Mouse (Mus musculus) forebrain, postnatal 0 days (tissue): ENCODE data around the gene Lrp2. TPM values are rescaled to one million over a fixed set of nuclear protein-coding genes. Genes with fewer than 3 reads are reported as not detected.

ENCODE experiments used
- ATAC-seq: fragments of 200-750 bp; cut with Nextera tagmentation; 2 replicates; pipeline ENCODE4 v1.8.0; 2017; ENCODE audit warnings: mild to moderate bottlenecking, moderate library complexity
- DNase-seq: peaks from one replicate; pipeline ENCODE4 v3.0.0-alpha.2; 2015
- H3K27ac ChIP-seq: fragments of 300-500 bp; sonication (generic); 2 replicates; pipeline ENCODE4 v1.5.1; 2014; ENCODE audit warnings: low read depth, mild to moderate bottlenecking, antibody characterized with exemption, low read length, moderate library complexity, mixed read lengths
- H3K27me3 ChIP-seq: fragments of 300-500 bp; sonication (generic); 2 replicates; pipeline ENCODE4 v1.6.1; 2014; ENCODE audit warnings: mild to moderate bottlenecking, low read length, mixed read lengths; ENCODE audit not compliant: insufficient read depth
- H3K36me3 ChIP-seq: fragments of 300-500 bp; sonication (generic); 2 replicates; pipeline ENCODE4 v1.6.1; 2014; ENCODE audit warnings: mild to moderate bottlenecking, moderate library complexity; ENCODE audit not compliant: insufficient read depth
- H3K4me1 ChIP-seq: fragments of 300-500 bp; sonication (generic); 2 replicates; pipeline ENCODE4 v1.6.1; 2014; ENCODE audit warnings: antibody characterized with exemption; ENCODE audit not compliant: insufficient read depth
- H3K4me2 ChIP-seq: fragments of 300-500 bp; sonication (generic); 2 replicates; pipeline ENCODE4 v1.6.1; 2014; ENCODE audit warnings: low read depth, mild to moderate bottlenecking, moderate library complexity
- H3K4me3 ChIP-seq: fragments of 300-500 bp; sonication (generic); 2 replicates; pipeline ENCODE4 v1.5.1; 2014; ENCODE audit warnings: low read depth, low read length, mixed read lengths
- H3K9ac ChIP-seq: fragments of 300-500 bp; sonication (generic); 2 replicates; pipeline ENCODE4 v1.6.1; 2014; ENCODE audit warnings: mild to moderate bottlenecking
- H3K9me3 ChIP-seq: fragments of 300-500 bp; sonication (generic); 2 replicates; pipeline ENCODE4 v1.6.1; 2016; ENCODE audit warnings: low read length
- CTCF ChIP-seq: sonication (generic); IDR thresholded peaks from 2 replicates; pipeline ENCODE4 v1.5.1; 2016; ENCODE audit warnings: antibody characterized with exemption, control low read depth, low read depth
- WGBS: fragments of 180-500 bp; shearing (Covaris S2); extraction: QIAGEN DNeasy Blood & Tissue Kit; methylation state at CpG from one replicate; pipeline ENCODE4 v1.1.7; 2014; 5-methylcytosine and 5-hydroxymethylcytosine counted together
- polyA plus RNA-seq: library from polyadenylated mRNA; unstranded; fragments of >200 nt; fragmentation: Nextera tagmentation; extraction: Ambion mirVana; gene quantifications from 2 replicates; pipeline ENCODE4 v1.2.1, GENCODE M21; 2015
- total RNA-seq: library from RNA; depleted of rRNA; stranded (reverse); fragments of >200 nt; gene quantifications from 2 replicates; pipeline ENCODE4 v1.2.3, GENCODE M21; 2014; rRNA removed

The Lrp2 gene
- total RNA-seq (0.62 and 1.3 TPM in 2 replicates), polyA plus RNA-seq (0.04 and 0.15 TPM in 2 replicates)

DNA sequence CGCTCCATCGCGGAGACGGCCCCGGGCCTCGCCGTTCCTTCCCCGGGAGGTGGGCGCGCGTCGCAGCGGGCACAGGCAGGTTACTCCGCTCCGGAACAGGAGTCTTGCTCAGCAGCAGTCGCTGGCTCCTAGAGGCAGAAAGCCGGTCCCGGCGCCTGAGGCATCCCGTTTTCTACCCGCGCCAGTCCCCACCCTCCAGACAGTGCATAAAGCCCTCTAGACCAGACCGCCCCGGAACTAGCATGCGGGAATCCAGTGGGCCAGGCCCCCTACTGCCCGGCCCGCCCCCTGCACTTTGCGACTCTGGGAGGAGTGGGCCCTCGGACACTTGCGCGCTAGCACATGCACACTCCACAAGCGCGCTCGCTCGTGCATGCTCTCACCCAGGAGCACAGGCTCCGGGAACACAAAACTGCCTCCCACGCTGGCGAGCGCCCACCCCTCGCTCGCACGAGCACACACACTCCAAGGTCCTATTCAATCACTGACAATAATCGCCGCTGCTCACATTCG, at the start of gene Lrp2:
TSS of gene Lrp2 (minus strand) at position 180 of the 513 bp plus-strand sequence.
- TF ChIP-seq CTCF, result peak; percentile 1; the same call in 1 of the 2 replicates
- Histone ChIP-seq H3K36me3 (no peaks in the 10 kb centered on the region), H3K4me3 (peak within 1 kb of the TSS; percentile 59), H3K9me3 (no peaks in the 10 kb centered on the region), H3K27me3 (peaks cover 11% of the 10 kb centered on the region; the same call in 1 of the 2 replicates), H3K4me1 (peaks cover 13% of the 10 kb centered on the region; the same call in 1 of the 2 replicates), H3K4me2 (peak within 1 kb of the TSS; percentile 99), H3K9ac (peak within 1 kb of the TSS; percentile 51), H3K27ac (no peak within 1 kb of the TSS)
- ATAC-seq, result peak; percentile 84
- DNase-seq, result peak; percentile 53
- WGBS, result 3% methylated on average over 45 of the region's 45 CpGs

DNA sequence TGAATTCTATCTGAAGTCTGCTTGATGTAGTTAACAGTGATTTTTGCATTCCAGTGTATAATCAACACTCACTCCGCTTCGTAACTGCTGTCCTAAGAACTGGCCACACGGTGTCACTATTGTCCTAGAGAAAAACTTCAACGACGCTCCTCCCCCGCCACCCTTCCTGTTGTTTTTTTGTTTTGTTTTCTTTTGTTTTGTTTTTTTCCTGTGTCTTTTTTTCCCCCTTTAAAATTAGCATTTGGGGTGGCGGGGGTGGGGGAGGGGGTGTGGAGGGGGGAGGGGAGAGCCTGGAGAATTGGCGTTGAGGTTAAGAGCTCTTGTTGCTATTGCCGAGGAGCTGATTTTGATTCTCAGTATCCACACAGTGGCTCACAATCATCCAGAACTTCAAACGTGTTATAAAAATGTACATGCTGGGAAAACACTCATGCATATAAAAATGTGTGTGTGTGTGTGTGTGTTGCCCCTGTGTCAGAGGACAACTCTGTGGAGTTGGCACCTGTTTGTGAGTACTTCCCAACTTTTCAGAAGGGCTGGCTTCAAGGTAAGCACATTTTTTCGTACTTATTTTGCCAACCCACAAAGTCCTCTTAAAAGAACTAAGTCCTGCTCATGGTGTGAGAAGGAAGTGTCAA, 49.3 kb upstream of the Lrp2 start:
- H3K36me3 ChIP-seq, result no peaks in the 10 kb centered on the region
- H3K27me3 ChIP-seq, result no peaks in the 10 kb centered on the region; the same call in 1 of the 2 replicates
- TF ChIP-seq CTCF, result peak; percentile 83
- no peak overlapping the region for H3K27ac ChIP-seq
- H3K9me3 ChIP-seq, result no peaks in the 10 kb centered on the region
- no peaks in the 10 kb centered on the region for H3K4me1 ChIP-seq
- H3K4me2 ChIP-seq, result peak overlapping the region; percentile 47
- no peak overlapping the region for H3K9ac ChIP-seq
- ATAC-seq (peak; percentile 77), DNase-seq (peak; percentile 83)
- WGBS, result 8% methylated on average over 11 of the region's 11 CpGs
- peak overlapping the region; percentile 27 for H3K4me3 ChIP-seq

DNA sequence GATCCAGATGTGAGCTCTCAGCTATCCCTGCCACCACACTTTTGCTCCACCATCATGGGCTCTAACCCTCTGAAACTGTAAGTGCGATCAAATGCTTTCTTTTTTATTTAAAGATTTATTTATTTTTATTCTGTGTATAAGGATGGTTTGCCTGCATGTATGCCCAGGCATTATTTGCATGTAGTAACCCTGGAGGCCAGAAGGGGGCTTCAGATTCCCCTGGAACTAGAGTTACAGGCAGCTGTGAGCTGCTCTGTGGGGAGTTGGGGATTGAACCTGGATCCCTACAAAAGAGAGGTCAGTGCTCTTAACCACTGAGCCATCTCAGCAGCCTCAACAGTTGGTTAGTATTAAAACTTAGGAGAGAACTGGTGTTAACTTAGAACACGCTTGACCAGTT, 45.6 kb upstream of the Lrp2 start:
- H3K4me1 ChIP-seq, result no peaks in the 10 kb centered on the region
- H3K9me3 ChIP-seq, result no peaks in the 10 kb centered on the region
- 86% methylated on average over 2 of the region's 2 CpGs for WGBS
- peak; percentile 37 for TF ChIP-seq CTCF
- no peak overlapping the region for H3K9ac ChIP-seq
- no peaks in the 10 kb centered on the region; the same call in 1 of the 2 replicates for H3K27me3 ChIP-seq
- no peak overlapping the region for H3K4me2 ChIP-seq
- H3K4me3 ChIP-seq, result no peak overlapping the region
- ATAC-seq (no peak), DNase-seq (no peak)
- H3K36me3 ChIP-seq, result no peaks in the 10 kb centered on the region
- H3K27ac ChIP-seq, result no peak overlapping the region

DNA sequence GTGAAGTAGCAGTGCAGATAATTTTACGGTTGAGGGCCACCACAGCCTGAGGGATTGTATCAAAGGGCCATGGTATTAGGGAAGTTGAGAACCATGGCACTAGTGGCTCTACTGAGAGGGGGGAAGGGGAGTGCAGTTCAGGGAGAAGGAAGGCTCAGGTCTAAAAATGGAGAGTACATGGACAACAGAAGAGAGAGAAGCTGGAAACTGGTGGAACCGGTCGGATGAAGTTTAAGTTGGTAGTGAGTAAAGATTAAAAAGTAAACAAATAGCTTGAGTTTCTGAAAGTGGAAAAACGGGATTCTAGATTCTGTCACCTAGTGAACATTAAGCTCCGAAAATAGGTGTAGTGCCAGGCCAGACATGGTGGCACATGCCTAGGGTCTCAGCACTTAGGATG, 44.9 kb upstream of the Lrp2 start:
- H3K36me3 ChIP-seq, result no peaks in the 10 kb centered on the region
- H3K27me3 ChIP-seq, result no peaks in the 10 kb centered on the region; the same call in 1 of the 2 replicates
- ATAC-seq, result no peak
- no peak for TF ChIP-seq CTCF
- H3K9ac ChIP-seq, result no peak overlapping the region
- no peak for DNase-seq
- 92% methylated on average over 5 of the region's 5 CpGs for WGBS
- no peaks in the 10 kb centered on the region for H3K9me3 ChIP-seq
- H3K4me3 ChIP-seq, result no peak overlapping the region
- no peak overlapping the region for H3K27ac ChIP-seq
- no peak overlapping the region for H3K4me2 ChIP-seq
- H3K4me1 ChIP-seq, result no peaks in the 10 kb centered on the region

- Histone ChIP-seq H3K36me3 (no peaks in the 10 kb centered on the region), H3K27me3 (no peaks in the 10 kb centered on the region; the same call in 1 of the 2 replicates), H3K4me1 (no peaks in the 10 kb centered on the region), H3K4me2 (no peak overlapping the region), H3K4me3 (no peak overlapping the region), H3K27ac (no peak overlapping the region), H3K9ac (no peak overlapping the region), H3K9me3 (no peaks in the 10 kb centered on the region)
- TF ChIP-seq CTCF, result no peak
- 94% methylated on average over 6 of the region's 6 CpGs for WGBS
- DNase-seq, result no peak
- ATAC-seq, result no peak
Measured at GRCm38 (mm10) chr2:69629914-69630313, 44.0 kb upstream of the Lrp2 start.

DNA sequence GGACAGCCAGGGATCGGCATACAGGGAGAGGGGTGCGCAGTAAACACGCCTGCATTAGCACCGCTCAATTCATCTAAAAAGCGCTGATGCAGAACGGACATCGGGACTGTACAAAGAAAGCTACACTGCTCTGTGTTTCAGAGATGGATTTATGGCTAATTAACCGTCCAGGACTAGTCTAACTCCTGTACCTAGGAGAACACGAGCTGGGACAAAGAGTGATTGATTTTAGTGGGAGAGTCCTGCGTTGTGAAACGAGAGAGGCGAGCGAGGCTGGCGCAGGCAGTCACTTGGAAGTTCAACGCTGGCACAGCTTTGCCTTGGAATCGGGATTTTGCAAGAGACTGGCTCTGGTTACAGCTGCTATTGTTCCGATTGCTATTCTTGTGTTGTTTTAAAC, 43.4 kb upstream of the Lrp2 start:
- Histone ChIP-seq H3K4me3 (no peak overlapping the region), H3K9ac (no peak overlapping the region), H3K27ac (no peak overlapping the region), H3K4me2 (peak overlapping the region; percentile 1; the same call in 1 of the 2 replicates), H3K36me3 (no peaks in the 10 kb centered on the region), H3K9me3 (no peaks in the 10 kb centered on the region), H3K27me3 (no peaks in the 10 kb centered on the region; the same call in 1 of the 2 replicates), H3K4me1 (no peaks in the 10 kb centered on the region)
- 54% methylated on average over 17 of the region's 17 CpGs for WGBS
- no peak for DNase-seq
- TF ChIP-seq CTCF, result no peak
- no peak for ATAC-seq

GRCm38 (mm10) chr2:69619286-69619685, 33.4 kb upstream of the Lrp2 start:
- DNase-seq (no peak), ATAC-seq (no peak)
- H3K4me1 ChIP-seq, result no peaks in the 10 kb centered on the region
- no peak overlapping the region for H3K27ac ChIP-seq
- H3K9ac ChIP-seq, result no peak overlapping the region
- H3K4me3 ChIP-seq, result no peak overlapping the region
- no peak overlapping the region for H3K4me2 ChIP-seq
- no peak for TF ChIP-seq CTCF
- no peaks in the 10 kb centered on the region for H3K36me3 ChIP-seq
- H3K27me3 ChIP-seq, result no peaks in the 10 kb centered on the region
- no peaks in the 10 kb centered on the region for H3K9me3 ChIP-seq
